Mouse (Mus musculus) midbrain, embryonic 16.5 days (tissue): Measurements from ENCODE around the gene Noxo1. TPM values are rescaled to one million over a fixed set of nuclear protein-coding genes. Genes with fewer than 3 reads are reported as not detected.

Source experiments
- ATAC-seq: fragments of 200-750 bp; cut with Nextera tagmentation; 2 replicates; pipeline ENCODE4 v1.8.0; 2017; ENCODE audit warnings: moderate TSS enrichment
- H3K27ac ChIP-seq: fragments of 300-500 bp; sonication (generic); 2 replicates; pipeline ENCODE4 v1.5.1; 2014; ENCODE audit warnings: mild to moderate bottlenecking, low read length, mixed read lengths
- H3K27me3 ChIP-seq: fragments of 300-500 bp; sonication (generic); 2 replicates; pipeline ENCODE4 v1.6.1; 2014; ENCODE audit warnings: low read depth, low read length, mixed read lengths; ENCODE audit not compliant: control insufficient read depth, insufficient read depth
- H3K36me3 ChIP-seq: fragments of 300-500 bp; sonication (generic); 2 replicates; pipeline ENCODE4 v1.6.1; 2014; ENCODE audit warnings: mild to moderate bottlenecking, low read length, moderate library complexity, mixed read lengths; ENCODE audit not compliant: control insufficient read depth, insufficient read depth
- H3K4me1 ChIP-seq: fragments of 300-500 bp; sonication (generic); 2 replicates; pipeline ENCODE4 v1.6.1; 2014; ENCODE audit warnings: mild to moderate bottlenecking, low read length, mixed read lengths; ENCODE audit not compliant: control insufficient read depth, insufficient read depth
- H3K4me2 ChIP-seq: fragments of 300-500 bp; sonication (generic); 2 replicates; pipeline ENCODE4 v1.6.1; 2014; ENCODE audit warnings: mild to moderate bottlenecking, low read length, mixed read lengths
- H3K4me3 ChIP-seq: fragments of 300-500 bp; sonication (generic); 2 replicates; pipeline ENCODE4 v1.5.1; 2014; ENCODE audit warnings: low read depth, mild to moderate bottlenecking, low read length, moderate library complexity, mixed read lengths
- H3K9ac ChIP-seq: fragments of 300-500 bp; sonication (generic); 2 replicates; pipeline ENCODE4 v1.6.1; 2014; ENCODE audit warnings: low read depth, low read length, mixed read lengths
- H3K9me3 ChIP-seq: fragments of 300-500 bp; sonication (generic); replicated peaks from 2 replicates; pipeline ENCODE4 v1.6.1; 2014; ENCODE audit warnings: mild to moderate bottlenecking, low read length, mixed read lengths; ENCODE audit not compliant: control insufficient read depth, poor library complexity, severe bottlenecking
- WGBS: fragments of 180-500 bp; shearing (Covaris S2); extraction: QIAGEN DNeasy Blood & Tissue Kit; methylation state at CpG from one replicate; pipeline ENCODE4 v1.1.7; 2014; 5-methylcytosine and 5-hydroxymethylcytosine counted together
- polyA plus RNA-seq: library from polyadenylated mRNA; unstranded; fragments of >200 nt; fragmentation: Nextera tagmentation; extraction: Ambion mirVana; gene quantifications from 2 replicates; pipeline ENCODE4 v1.2.1, GENCODE M21; 2015

The Noxo1 gene
- polyA plus RNA-seq, 1 experiment from 2014 or later: 2.2 TPM

DNA sequence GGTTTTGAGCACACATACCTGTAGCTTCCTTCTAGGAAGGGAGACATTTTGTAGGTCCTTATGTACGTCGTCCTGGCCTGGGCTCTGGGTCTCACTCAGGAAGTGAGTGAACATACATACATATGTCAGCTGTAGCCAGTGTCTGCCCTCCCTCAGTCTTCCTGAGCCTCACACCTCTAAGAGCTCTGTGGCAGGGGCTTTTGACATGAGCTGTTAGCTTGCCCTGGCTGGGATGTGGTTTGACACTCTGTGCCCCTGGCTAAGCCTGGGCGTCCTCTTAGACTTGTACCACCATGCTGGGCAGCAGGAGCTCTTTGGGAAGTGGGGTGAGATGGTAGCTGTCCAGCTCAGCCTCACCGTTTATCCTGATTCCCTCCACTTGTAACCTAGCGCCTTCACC lies 24.7 kb upstream of the Noxo1 start:
- 79% methylated on average over 5 of the region's 5 CpGs for WGBS
- no peak for ATAC-seq

DNA sequence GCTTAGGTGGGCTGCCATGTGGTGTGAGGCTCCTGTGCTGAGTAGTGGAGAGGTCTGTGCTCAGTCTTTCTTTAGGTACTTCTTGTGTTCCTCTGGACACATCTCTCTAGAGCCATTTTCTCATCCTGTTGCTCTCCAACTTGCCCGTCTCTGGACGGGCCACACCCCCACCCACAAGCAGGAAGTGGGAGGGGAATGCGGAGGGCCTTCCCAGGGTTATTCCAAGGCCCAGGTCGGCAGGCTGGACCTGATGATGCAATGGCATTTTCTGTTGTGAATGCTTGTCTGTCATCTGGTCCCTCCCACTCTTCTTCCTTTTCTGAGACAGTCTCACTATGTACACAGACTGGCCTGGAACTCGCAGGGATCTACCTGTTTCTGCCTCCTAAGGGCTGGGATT lies 23.9 kb upstream of the Noxo1 start:
- H3K9me3 ChIP-seq: no peaks in the 10 kb centered on the region
- 42% methylated on average over 5 of the region's 5 CpGs for WGBS
- no peak overlapping the region for H3K27ac ChIP-seq
- no peak overlapping the region for H3K9ac ChIP-seq
- peaks cover 8% of the 10 kb centered on the region for H3K36me3 ChIP-seq
- no peaks in the 10 kb centered on the region for H3K27me3 ChIP-seq
- no peak for ATAC-seq
- no peak overlapping the region for H3K4me3 ChIP-seq
- peaks cover 30% of the 10 kb centered on the region for H3K4me1 ChIP-seq
- H3K4me2 ChIP-seq: peak overlapping the region; percentile 5; the same call in 1 of the 2 replicates

More for the DNA sequence above, 24.7 kb upstream of the Noxo1 start:
- no peaks in the 10 kb centered on the region for H3K9me3 ChIP-seq
- H3K9ac ChIP-seq: peak overlapping the region; percentile 45; the same call in 1 of the 2 replicates
- H3K27ac ChIP-seq: no peak overlapping the region
- peak overlapping the region; percentile 85 for H3K4me2 ChIP-seq
- no peak overlapping the region for H3K4me3 ChIP-seq
- peaks cover 30% of the 10 kb centered on the region for H3K4me1 ChIP-seq
- no peaks in the 10 kb centered on the region for H3K27me3 ChIP-seq
- H3K36me3 ChIP-seq: 0 out of 2 replicates have a peak, but pooled peaks cover under 1% of the 10 kb centered on the region

GRCm38 (mm10) chr17:24674277-24674676 lies 21.8 kb upstream of the Noxo1 start:
- no peak overlapping the region for H3K9ac ChIP-seq
- 79% methylated on average over 7 of the region's 7 CpGs for WGBS
- no peaks in the 10 kb centered on the region for H3K27me3 ChIP-seq
- no peak overlapping the region for H3K4me2 ChIP-seq
- no peak overlapping the region for H3K4me3 ChIP-seq
- no peak for ATAC-seq
- H3K9me3 ChIP-seq: no peaks in the 10 kb centered on the region
- peaks cover 25% of the 10 kb centered on the region for H3K36me3 ChIP-seq
- peaks cover 26% of the 10 kb centered on the region for H3K4me1 ChIP-seq
- no peak overlapping the region for H3K27ac ChIP-seq

DNA sequence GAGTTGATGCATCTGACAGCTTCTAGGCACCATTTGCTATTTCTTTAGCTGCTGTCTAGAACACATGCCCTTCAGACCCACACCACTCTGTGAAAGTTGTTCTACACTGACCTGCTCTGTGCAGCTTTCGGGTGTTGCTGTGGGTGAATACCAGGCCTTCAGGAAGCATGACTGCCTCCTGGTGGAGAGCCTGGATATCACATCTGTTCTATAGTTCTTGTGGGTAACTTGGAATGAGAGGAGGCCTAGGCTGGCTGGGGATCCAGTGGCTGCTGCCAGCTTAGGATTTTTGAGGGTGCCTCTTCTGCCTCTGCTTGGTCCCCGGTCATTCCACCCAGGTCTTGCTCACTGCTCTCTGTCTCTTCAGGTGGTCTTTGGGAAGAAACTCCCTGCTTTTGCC lies 19.8 kb upstream of the Noxo1 start:
- WGBS: 49% methylated on average over 2 of the region's 2 CpGs
- H3K9me3 ChIP-seq: no peaks in the 10 kb centered on the region
- H3K4me2 ChIP-seq: no peak overlapping the region
- peaks cover 16% of the 10 kb centered on the region for H3K4me1 ChIP-seq
- H3K4me3 ChIP-seq: no peak overlapping the region
- peaks cover 40% of the 10 kb centered on the region for H3K36me3 ChIP-seq
- ATAC-seq: no peak
- no peak overlapping the region for H3K9ac ChIP-seq
- H3K27ac ChIP-seq: no peak overlapping the region
- no peaks in the 10 kb centered on the region for H3K27me3 ChIP-seq

- H3K4me3 ChIP-seq: no peak overlapping the region
- H3K9ac ChIP-seq: no peak overlapping the region
- H3K9me3 ChIP-seq: no peaks in the 10 kb centered on the region
- peaks cover 9% of the 10 kb centered on the region for H3K4me1 ChIP-seq
- ATAC-seq: no peak
- H3K36me3 ChIP-seq: peaks cover 40% of the 10 kb centered on the region
- H3K27ac ChIP-seq: no peak overlapping the region
- no peak overlapping the region for H3K4me2 ChIP-seq
- 97% methylated on average over 5 of the region's 5 CpGs for WGBS
- no peaks in the 10 kb centered on the region for H3K27me3 ChIP-seq
These were observed 19.2 kb upstream of the Noxo1 start for GRCm38 (mm10) chr17:24676877-24677276.

- ATAC-seq: no peak
- H3K27me3 ChIP-seq: no peaks in the 10 kb centered on the region
- H3K36me3 ChIP-seq: peaks cover 40% of the 10 kb centered on the region
- H3K4me3 ChIP-seq: no peak overlapping the region
- H3K27ac ChIP-seq: no peak overlapping the region
- peaks cover 3% of the 10 kb centered on the region; the same call in 1 of the 2 replicates for H3K4me1 ChIP-seq
- H3K9ac ChIP-seq: no peak overlapping the region
- 94% methylated on average over 24 of the region's 24 CpGs for WGBS
- H3K9me3 ChIP-seq: no peaks in the 10 kb centered on the region
- H3K4me2 ChIP-seq: no peak overlapping the region
These were observed 18.4 kb upstream of the Noxo1 start for GRCm38 (mm10) chr17:24677500-24678080.

DNA sequence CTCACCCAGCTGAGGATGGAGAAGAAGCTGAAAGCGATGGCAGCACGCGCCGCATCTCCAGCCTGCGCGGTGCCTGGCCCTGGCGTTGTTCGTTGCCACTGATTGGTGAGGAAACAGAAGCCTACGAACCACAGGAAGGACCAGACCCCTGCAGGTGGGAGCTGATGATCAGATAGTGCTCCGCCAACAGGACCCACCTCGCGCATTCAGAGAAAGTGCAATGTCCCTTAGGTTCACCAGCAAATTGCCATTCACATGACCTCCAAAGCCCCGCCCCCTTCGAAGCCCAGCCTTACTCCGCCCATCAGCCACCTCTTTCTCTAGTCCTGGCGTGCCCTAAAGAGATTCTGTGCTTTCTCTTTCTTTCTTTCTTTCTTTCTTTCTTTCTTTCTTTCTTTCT lies 9.5 kb upstream of the Noxo1 start:
- 34% methylated on average over 16 of the region's 16 CpGs for WGBS
- no peak for ATAC-seq
- no peak overlapping the region for H3K27ac ChIP-seq
- H3K9me3 ChIP-seq: no peaks in the 10 kb centered on the region
- H3K4me3 ChIP-seq: no peak overlapping the region
- no peaks in the 10 kb centered on the region for H3K36me3 ChIP-seq
- H3K27me3 ChIP-seq: no peaks in the 10 kb centered on the region
- H3K9ac ChIP-seq: no peak overlapping the region
- peaks cover 32% of the 10 kb centered on the region for H3K4me1 ChIP-seq
- H3K4me2 ChIP-seq: no peak overlapping the region

DNA sequence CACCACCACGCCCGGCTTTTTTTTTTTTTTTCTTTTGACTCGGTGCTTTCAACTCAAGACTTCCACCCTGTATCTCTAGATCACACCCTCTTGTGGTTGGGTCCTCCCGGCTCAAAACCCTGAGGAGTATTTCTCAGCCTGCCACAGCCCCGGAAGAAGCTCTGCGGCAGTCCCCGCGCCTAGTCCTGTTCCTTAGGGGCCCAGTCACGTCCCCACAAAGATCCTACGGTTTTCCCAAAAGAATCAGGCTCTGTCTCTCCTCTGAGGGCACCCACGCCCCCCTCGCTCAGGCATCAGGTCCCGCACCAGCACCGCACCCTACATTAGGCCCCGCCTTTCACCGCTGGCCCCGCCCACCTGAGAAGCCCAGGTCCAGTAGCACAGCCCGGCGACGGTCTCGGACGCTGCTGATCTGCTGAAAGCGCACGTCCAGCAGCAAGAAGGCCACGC lies 8.9 kb upstream of the Noxo1 start:
- no peak overlapping the region for H3K27ac ChIP-seq
- peak overlapping the region; percentile 50 for H3K9ac ChIP-seq
- no peaks in the 10 kb centered on the region for H3K27me3 ChIP-seq
- 1% methylated on average over 24 of the region's 25 CpGs for WGBS
- peak overlapping the region; percentile 38 for H3K4me3 ChIP-seq
- ATAC-seq: no peak
- H3K4me2 ChIP-seq: peak overlapping the region; percentile 64
- H3K9me3 ChIP-seq: no peaks in the 10 kb centered on the region
- H3K4me1 ChIP-seq: peaks cover 32% of the 10 kb centered on the region
- no peaks in the 10 kb centered on the region for H3K36me3 ChIP-seq

- WGBS: 21% methylated on average over 23 of the region's 23 CpGs
- no peaks in the 10 kb centered on the region for H3K9me3 ChIP-seq
These were observed 8.4 kb upstream of the Noxo1 start for GRCm38 (mm10) chr17:24687599-24687998.

More at GRCm38 (mm10) chr17:24687599-24687998, 8.4 kb upstream of the Noxo1 start:
- peaks cover 32% of the 10 kb centered on the region for H3K4me1 ChIP-seq
- 0 out of 2 replicates have a peak, but pooled peaks cover 4% of the 10 kb centered on the region for H3K36me3 ChIP-seq
- H3K4me3 ChIP-seq: peak overlapping the region; percentile 38
- H3K27me3 ChIP-seq: no peaks in the 10 kb centered on the region
- peak overlapping the region; percentile 50 for H3K9ac ChIP-seq
- H3K27ac ChIP-seq: no peak overlapping the region
- no peak for ATAC-seq
- peak overlapping the region; percentile 64 for H3K4me2 ChIP-seq
